Comparison of ENCODE assay signal across 24 mouse cellular contexts in genomic region chr12:60652236-60652635, GRCm38 (mm10).
A peak's percentile ranks its signal among the peaks of the same experiment; 100 is the strongest.
DNase-seq lines count a peak whose midpoint lies in the region; ATAC-seq and TF ChIP-seq lines count a peak whose summit lies in the region.
"Had no signal": no experiment of that assay in that cellular context is flagged by ENCODE, and none has a peak within 500 bp of the region (broad histone marks: within the 10 kb centered on the region; RNA-seq: fewer than 3 reads in every experiment).

No protein-coding gene starts in this region.

- H3K9ac ChIP-seq in kidney, embryonic 15.5 days, result no peak overlapping the region
- H3K9ac ChIP-seq in kidney, embryonic 14.5 days (ENCODE audit: low read depth, low read length), result no peak overlapping the region
- H3K9ac ChIP-seq in liver, embryonic 16.5 days (ENCODE audit: low read depth, low read length), result no peak overlapping the region
- no peak overlapping the region for H3K9ac ChIP-seq in liver, embryonic 12.5 days
- H3K9ac ChIP-seq: embryonic facial prominence, embryonic 12.5 days; embryonic facial prominence, embryonic 15.5 days; forebrain, postnatal 0 days; hindbrain, embryonic 12.5 days; hindbrain, embryonic 15.5 days had no signal

- no peaks in the 10 kb centered on the region for H3K36me3 ChIP-seq in kidney, adult 2 months (ENCODE audit: control insufficient read depth, insufficient read depth, low read length)
- no peaks in the 10 kb centered on the region for H3K36me3 ChIP-seq in kidney, embryonic 15.5 days
- H3K36me3 ChIP-seq in kidney, embryonic 14.5 days (ENCODE audit: control insufficient read depth, insufficient read depth, low read length), result no peaks in the 10 kb centered on the region
- H3K36me3 ChIP-seq in liver, embryonic 16.5 days (ENCODE audit: control insufficient read depth, insufficient read depth), result no peaks in the 10 kb centered on the region
- H3K36me3 ChIP-seq in liver, embryonic 12.5 days, result no peaks in the 10 kb centered on the region
- H3K36me3 ChIP-seq: embryonic facial prominence, embryonic 12.5 days; embryonic facial prominence, embryonic 15.5 days; hindbrain, embryonic 12.5 days; hindbrain, embryonic 15.5 days had no signal

- ATAC-seq in kidney, embryonic 15.5 days (replicated peaks; ENCODE audit: low FRiP score), result no peak
- no peak for ATAC-seq in kidney, embryonic 14.5 days (ENCODE audit: low FRiP score, low TSS enrichment)
- ATAC-seq in liver, embryonic 16.5 days (ENCODE audit: low read depth), result peak; percentile 39; the same call in 1 of the 2 replicates
- no peak for ATAC-seq in liver, embryonic 12.5 days
- ATAC-seq: forebrain, embryonic 14.5 days; forebrain, postnatal 0 days; Patski had no signal

- H3K27me3 ChIP-seq in kidney, adult 2 months (replicated peaks; ENCODE audit: control insufficient read depth, insufficient read depth, low read length), result no peaks in the 10 kb centered on the region
- H3K27me3 ChIP-seq in kidney, embryonic 15.5 days, result no peaks in the 10 kb centered on the region
- H3K27me3 ChIP-seq in kidney, embryonic 14.5 days (ENCODE audit: control insufficient read depth, insufficient read depth, low read length), result no peaks in the 10 kb centered on the region
- H3K27me3 ChIP-seq in liver, embryonic 16.5 days (ENCODE audit: control insufficient read depth, insufficient read depth, low read depth, low read length), result no peaks in the 10 kb centered on the region
- no peaks in the 10 kb centered on the region for H3K27me3 ChIP-seq in liver, embryonic 12.5 days (replicated peaks)
- H3K27me3 ChIP-seq: embryonic facial prominence, embryonic 12.5 days; embryonic facial prominence, embryonic 15.5 days; hindbrain, embryonic 12.5 days; hindbrain, embryonic 15.5 days; Patski had no signal

- DNase-seq in adrenal gland, adult 2 months, result peak; percentile 7
- no peak for DNase-seq in adrenal gland, adult 8-10 months
- DNase-seq in kidney, adult 2 months, result peak; percentile 68
- peak; percentile 2 for DNase-seq in kidney, postnatal 14 days
- DNase-seq: adrenal gland, postnatal 36 days; cerebellum, adult 11 months; cerebellum, adult 2 months; cerebellum, adult 9-11 months; cerebellum, postnatal 25 days; forebrain, postnatal 0 days; gastrocnemius, adult 2 months; gastrocnemius, postnatal 14 days; heart, adult 11 months had no signal

- no peak for TF ChIP-seq CTCF in kidney, adult 2 months (conservative IDR thresholded peaks at IDR 0.05; ENCODE audit: insufficient read depth, insufficient read length, low read depth, low read length)

- H3K4me2 ChIP-seq in kidney, embryonic 15.5 days, result no peak overlapping the region
- H3K4me2 ChIP-seq in kidney, embryonic 14.5 days (replicated peaks; ENCODE audit: low read depth, low read length), result no peak overlapping the region
- no peak overlapping the region for H3K4me2 ChIP-seq in liver, embryonic 16.5 days (ENCODE audit: low read depth, low read length)
- no peak overlapping the region for H3K4me2 ChIP-seq in liver, embryonic 12.5 days
- H3K4me2 ChIP-seq: embryonic facial prominence, embryonic 12.5 days; embryonic facial prominence, embryonic 15.5 days; heart, embryonic 11.5 days; hindbrain, embryonic 12.5 days; hindbrain, embryonic 15.5 days had no signal

- no peak for TF ChIP-seq POLR2A in kidney, adult 2 months (IDR thresholded peaks at IDR 0.05; ENCODE audit: low read depth, low read length)

- WGBS in kidney, adult 2 months, result 44% methylated on average over 2 of the region's 2 CpGs
- WGBS in kidney, embryonic 15.5 days, result 69% methylated on average over 2 of the region's 2 CpGs
- WGBS in kidney, embryonic 14.5 days, result 62% methylated on average over 2 of the region's 2 CpGs
- 39% methylated on average over 2 of the region's 2 CpGs for WGBS in liver, embryonic 16.5 days (ENCODE audit: insufficient replicate concordance)
- WGBS in liver, embryonic 12.5 days (ENCODE audit: insufficient replicate concordance), result 59% methylated on average over 2 of the region's 2 CpGs

- no peak overlapping the region for H3K27ac ChIP-seq in kidney, adult 2 months (ENCODE audit: insufficient read depth, low read depth, low read length)
- no peak overlapping the region for H3K27ac ChIP-seq in kidney, embryonic 15.5 days
- no peak overlapping the region for H3K27ac ChIP-seq in kidney, embryonic 14.5 days (ENCODE audit: low read depth, low read length)
- H3K27ac ChIP-seq in liver, embryonic 16.5 days (ENCODE audit: low read length), result no peak overlapping the region
- H3K27ac ChIP-seq in liver, embryonic 12.5 days, result no peak overlapping the region
- H3K27ac ChIP-seq: embryonic facial prominence, embryonic 12.5 days; embryonic facial prominence, embryonic 15.5 days; gastrocnemius, adult 2 months; hindbrain, embryonic 12.5 days; hindbrain, embryonic 15.5 days had no signal

- no peaks in the 10 kb centered on the region for H3K4me1 ChIP-seq in kidney, adult 2 months (ENCODE audit: control insufficient read depth, insufficient read depth, low read length)
- no peaks in the 10 kb centered on the region for H3K4me1 ChIP-seq in kidney, embryonic 15.5 days
- no peaks in the 10 kb centered on the region for H3K4me1 ChIP-seq in kidney, embryonic 14.5 days (ENCODE audit: control insufficient read depth, insufficient read depth, low read length)
- H3K4me1 ChIP-seq in liver, embryonic 16.5 days (ENCODE audit: control insufficient read depth, low read depth, low read length), result no peaks in the 10 kb centered on the region
- H3K4me1 ChIP-seq in liver, embryonic 12.5 days, result no peaks in the 10 kb centered on the region
- H3K4me1 ChIP-seq: embryonic facial prominence, embryonic 12.5 days; embryonic facial prominence, embryonic 15.5 days; hindbrain, embryonic 12.5 days; hindbrain, embryonic 15.5 days had no signal

- H3K9me3 ChIP-seq in kidney, embryonic 15.5 days (replicated peaks), result no peaks in the 10 kb centered on the region
- no peaks in the 10 kb centered on the region for H3K9me3 ChIP-seq in kidney, embryonic 14.5 days (ENCODE audit: control insufficient read depth, low read length)
- H3K9me3 ChIP-seq in liver, embryonic 16.5 days (replicated peaks; ENCODE audit: control insufficient read depth, low read length), result no peaks in the 10 kb centered on the region
- no peaks in the 10 kb centered on the region for H3K9me3 ChIP-seq in liver, embryonic 12.5 days (replicated peaks)
- H3K9me3 ChIP-seq: embryonic facial prominence, embryonic 12.5 days; embryonic facial prominence, embryonic 15.5 days; hindbrain, embryonic 12.5 days; hindbrain, embryonic 15.5 days had no signal

- H3K4me3 ChIP-seq in kidney, adult 2 months (ENCODE audit: insufficient read depth, low read depth, low read length), result no peak overlapping the region
- H3K4me3 ChIP-seq in kidney, embryonic 15.5 days (replicated peaks), result no peak overlapping the region
- no peak overlapping the region for H3K4me3 ChIP-seq in kidney, embryonic 14.5 days (ENCODE audit: low read length)
- H3K4me3 ChIP-seq in liver, embryonic 16.5 days (ENCODE audit: low read depth, low read length), result no peak overlapping the region
- H3K4me3 ChIP-seq in liver, embryonic 12.5 days, result no peak overlapping the region
- H3K4me3 ChIP-seq: embryonic facial prominence, embryonic 12.5 days; embryonic facial prominence, embryonic 15.5 days; gastrocnemius, adult 2 months; hindbrain, embryonic 12.5 days; hindbrain, embryonic 15.5 days had no signal
